Mouse (Mus musculus): ENCODE measurements around the gene Rdm1. TPM values are rescaled to one million over a fixed set of nuclear protein-coding genes. Genes with fewer than 3 reads are reported as not detected.
"Not testable (repeated sequence)": the region's sequence is repeated elsewhere in the genome, so short reads cannot be mapped to it uniquely, and the experiment has no call there.

Rdm1 gene
- total RNA-seq, 2 experiments from 2014 or later: 4.7 to 6.3 TPM

DNA sequence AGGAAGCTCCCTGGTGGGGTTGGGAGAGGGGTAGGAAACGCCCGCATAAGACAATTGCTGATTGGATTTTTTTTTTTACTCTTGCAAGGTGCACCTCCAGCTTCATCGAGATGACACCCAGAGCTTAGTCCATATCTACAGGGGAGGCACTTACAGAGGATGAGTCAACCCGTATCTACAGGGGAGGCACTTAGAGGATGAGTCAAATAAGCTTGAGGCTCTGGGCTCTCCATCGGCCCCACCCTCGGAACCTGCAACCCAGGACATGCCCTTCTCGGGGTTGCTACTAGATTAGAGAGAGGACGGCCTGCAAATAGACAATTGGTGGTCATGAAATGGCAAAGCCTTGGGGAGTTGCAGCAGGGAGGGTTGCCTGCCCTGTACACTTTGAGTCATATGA is 10.9 kb upstream of the Rdm1 start:
- no peak for DNase-seq (ENCODE audit: low spot score in 2 of 2)

DNA sequence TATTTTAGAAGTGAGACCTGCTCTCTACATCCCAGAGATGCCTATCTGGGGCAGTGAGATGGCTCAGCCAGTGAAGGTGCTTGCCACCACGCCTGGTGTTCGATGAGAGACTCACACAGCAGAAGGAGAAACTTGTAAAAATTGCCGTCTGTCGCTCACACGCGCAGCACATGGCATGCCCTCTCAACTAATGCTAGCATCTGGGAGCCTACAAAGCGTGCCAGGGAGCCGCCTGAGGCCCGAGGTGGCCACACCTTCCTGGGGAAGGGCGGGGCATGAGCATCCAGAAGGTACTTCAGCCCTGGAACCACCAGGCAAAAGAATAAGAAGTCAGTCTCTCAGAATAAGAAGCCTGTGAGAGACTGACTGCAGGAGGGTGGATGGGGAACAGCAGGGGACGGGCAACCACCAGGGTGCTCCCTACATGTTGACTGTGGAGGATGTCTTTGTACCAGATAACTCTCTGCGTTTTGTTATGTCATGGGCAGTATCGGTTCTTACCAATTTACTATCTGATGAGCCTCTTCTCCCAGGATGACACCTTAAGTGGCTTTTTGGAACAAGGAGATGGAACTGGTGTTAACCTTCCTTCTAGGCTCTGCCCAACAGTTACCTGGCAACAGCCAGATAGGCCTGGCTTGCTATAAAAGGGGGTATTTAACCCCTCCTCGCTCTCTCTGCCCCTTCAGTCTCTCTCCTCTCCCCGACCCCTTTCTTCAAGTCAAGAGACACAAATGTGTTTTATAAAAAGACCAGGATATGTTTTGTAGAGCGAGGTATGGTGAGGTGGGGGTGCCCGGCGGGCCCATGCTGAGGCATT is 9.8 kb upstream of the Rdm1 start:
- DNase-seq (ENCODE audit: low spot score in 2 of 2): peak; percentile 29 to 31

DNA sequence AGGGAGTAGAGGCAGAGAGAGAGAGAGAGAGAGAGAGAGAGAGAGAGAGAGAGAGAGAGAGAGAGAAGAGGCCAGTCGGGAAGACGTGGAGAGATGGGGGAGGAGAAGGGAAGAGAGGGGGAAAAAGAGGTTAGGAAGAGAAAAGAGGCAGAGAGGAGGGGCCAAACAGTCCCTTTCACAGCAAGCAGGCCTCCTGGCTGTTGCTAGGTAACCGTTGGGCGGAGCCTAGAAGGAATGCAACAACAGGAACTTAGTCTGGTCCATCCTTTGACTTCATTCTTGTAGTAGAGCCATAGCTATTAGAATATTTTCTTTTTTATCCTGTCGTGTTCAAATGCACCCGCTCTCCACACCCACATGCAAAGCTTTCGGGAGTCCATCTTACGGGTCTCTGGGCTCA is 9.1 kb upstream of the Rdm1 start:
- peak in 1 of 2 experiments; percentile 36 for DNase-seq (ENCODE audit: low spot score in 2 of 2)

- DNase-seq (ENCODE audit: low spot score in 2 of 2): no peak
These were observed 8.4 kb upstream of the Rdm1 start for GRCm38 (mm10) chr11:101618596-101618995.

DNA sequence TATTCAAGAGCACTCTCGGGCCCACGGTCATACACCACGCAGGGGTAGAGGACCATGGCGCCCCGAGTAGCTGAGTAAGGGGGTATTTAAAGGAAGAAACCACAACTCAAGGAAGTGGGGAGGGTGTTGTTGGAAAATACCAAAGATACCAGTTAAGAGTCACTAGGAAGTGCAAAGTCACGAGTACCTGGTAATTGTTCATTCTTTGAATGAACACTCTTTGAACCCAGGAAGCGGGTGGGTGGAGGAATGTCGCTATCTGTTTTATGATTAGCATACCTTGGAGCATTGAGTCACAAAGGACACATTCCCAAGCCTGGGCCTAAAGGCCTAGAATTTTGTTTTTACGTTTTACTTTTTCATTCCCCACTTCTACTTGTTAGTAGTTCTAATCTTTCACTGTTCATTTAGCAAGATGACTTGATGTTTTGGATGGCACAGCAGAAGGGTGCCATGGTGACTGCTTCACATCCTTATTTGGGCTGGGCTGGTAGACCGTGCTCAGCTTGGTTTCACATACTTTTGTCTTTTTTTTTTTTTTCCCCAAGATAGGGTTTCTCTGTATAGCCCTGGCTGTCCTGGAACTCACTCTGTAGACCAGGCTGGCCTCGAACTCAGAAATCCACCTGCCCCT is 6.9 kb upstream of the Rdm1 start:
- DNase-seq (ENCODE audit: low spot score in 2 of 2): not testable (repeated sequence)

DNA sequence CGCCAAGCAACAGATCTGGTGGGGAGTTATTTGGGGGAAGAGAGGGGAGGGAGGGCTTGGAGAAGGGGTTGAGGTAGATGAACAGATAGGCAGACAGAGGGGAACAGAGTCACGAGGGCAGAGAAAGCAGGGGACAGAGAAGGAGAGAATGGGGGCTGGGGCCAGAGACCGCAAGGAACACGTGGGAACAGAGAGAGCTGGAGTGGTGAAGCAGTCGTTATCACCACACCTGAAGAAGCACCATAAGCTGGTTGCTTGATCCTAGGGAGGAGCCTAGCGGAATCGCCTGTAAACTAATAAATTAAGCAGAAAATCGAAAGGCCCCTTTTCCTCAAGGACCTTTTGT is 373 bp upstream of the Rdm1 start:
- no peak for DNase-seq (ENCODE audit: low spot score in 2 of 2)

DNA sequence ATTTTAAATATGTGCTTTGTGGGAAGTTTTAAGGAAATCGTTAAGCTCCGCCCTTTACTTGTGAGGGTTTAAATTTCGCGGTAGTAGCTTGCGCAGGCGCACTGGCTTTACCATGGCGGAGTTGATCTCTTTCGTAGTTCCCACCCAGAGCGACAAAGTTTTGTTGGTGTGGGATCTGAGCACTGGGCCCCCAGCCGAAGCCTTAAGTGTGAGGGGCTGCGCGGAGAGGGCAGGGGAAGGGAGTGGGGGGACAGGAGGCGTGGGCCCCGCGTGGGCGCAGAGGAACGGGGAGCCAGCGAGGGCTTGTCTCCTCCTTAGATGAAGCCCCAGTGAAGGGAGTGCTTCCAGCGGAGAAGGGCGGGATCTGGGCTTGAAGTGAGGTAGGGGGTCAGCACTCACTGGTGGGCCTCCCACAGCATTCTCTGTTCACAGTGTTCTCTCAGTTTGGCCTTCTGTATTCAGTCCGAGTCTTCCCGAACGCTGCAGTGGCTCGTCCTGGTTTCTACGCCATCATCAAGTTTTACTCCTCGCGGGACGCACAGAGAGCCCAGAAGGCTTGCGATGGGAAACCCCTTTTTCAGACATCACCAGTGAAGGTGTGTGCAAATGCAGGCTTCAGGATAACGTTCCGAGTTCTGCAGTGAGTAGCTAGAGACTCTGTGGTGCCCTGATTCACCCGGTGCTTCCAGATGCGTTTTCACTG is 1.0 kb downstream of the Rdm1 start:
- peak; percentile 82 to 83 for DNase-seq (ENCODE audit: low spot score in 2 of 2)

DNA sequence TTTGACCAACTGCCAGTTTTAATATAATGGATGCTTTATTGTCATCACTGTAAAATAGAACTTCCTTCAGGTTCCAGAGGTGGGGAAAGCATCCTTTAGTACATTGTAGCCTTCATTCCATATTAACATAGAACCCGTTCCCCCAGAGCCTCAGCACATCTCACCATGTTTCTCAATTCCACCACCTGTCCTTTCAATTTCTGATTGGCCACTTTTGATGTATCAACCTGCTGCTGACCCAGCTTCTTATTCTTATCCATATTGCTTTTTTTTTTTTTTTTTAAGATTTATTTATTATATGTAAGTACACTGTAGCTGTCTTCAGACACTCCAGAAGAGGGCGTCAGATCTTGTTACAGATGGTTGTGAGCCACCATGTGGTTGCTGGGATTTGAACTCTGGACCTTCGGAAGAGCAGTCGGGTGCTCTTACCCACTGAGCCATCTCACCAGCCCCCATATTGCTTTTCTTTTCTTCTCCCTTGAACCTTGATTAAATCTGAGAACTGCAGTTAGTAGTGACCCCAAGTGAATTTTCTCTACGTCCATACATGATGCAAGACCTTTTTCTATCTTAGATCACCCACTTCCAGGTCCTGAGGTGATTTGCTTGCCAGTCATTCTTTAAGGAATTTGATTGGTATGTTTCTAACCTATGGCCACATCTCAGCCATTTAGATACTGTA is 1.9 kb downstream of the Rdm1 start:
- not testable (repeated sequence) for DNase-seq (ENCODE audit: low spot score in 2 of 2)

- no peak for DNase-seq (ENCODE audit: low spot score in 2 of 2)
These were observed 8.7 kb downstream of the Rdm1 start for GRCm38 (mm10) chr11:101635660-101636059.

- no peak for DNase-seq (ENCODE audit: low spot score in 2 of 2)
These were observed 12.8 kb downstream of the Rdm1 start for GRCm38 (mm10) chr11:101639761-101640160.

DNA sequence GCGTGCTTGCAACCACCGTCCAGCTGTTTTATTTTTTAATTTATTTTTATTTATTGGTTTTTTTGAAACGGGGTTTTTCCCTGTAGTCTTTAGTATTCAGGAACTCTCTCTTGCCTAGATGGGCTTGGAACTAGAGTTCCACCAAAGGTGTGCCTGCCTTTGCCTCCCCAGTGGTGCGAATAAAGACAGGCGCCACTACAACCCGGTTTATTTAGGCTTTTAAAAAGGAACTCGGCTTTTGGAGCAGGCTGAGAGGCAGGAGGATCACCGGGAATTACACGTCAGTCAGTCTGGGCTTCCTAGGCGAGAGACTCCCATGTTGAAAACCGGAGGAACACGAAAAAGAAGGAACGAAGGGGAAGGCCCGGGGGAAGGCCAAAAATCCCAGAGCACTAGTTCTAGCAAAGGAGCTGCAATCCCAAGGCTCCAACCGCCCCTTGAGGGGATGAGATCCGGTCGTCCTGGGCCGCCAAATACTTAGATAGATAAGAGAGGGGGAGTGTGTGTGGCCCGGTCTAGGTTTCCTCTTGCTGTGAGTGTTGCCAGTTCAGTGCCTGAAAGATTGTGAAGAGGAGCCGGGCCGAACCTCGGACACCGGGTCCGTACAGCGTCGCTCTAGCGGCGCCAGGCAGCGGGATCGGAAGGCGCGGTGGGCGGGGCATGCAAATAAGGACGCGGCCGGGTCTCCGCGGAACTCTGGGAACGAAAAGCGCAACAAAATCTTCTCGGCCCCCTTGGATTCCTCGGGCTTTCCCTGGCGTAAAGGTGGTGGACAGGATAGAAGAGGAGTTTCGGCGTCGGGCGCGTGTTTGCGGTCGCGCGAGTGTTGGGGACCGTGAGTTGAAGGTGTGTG is 14.1 kb downstream of the Rdm1 start:
- peak; percentile 77 to 80 for DNase-seq (ENCODE audit: low spot score in 2 of 2)

DNA sequence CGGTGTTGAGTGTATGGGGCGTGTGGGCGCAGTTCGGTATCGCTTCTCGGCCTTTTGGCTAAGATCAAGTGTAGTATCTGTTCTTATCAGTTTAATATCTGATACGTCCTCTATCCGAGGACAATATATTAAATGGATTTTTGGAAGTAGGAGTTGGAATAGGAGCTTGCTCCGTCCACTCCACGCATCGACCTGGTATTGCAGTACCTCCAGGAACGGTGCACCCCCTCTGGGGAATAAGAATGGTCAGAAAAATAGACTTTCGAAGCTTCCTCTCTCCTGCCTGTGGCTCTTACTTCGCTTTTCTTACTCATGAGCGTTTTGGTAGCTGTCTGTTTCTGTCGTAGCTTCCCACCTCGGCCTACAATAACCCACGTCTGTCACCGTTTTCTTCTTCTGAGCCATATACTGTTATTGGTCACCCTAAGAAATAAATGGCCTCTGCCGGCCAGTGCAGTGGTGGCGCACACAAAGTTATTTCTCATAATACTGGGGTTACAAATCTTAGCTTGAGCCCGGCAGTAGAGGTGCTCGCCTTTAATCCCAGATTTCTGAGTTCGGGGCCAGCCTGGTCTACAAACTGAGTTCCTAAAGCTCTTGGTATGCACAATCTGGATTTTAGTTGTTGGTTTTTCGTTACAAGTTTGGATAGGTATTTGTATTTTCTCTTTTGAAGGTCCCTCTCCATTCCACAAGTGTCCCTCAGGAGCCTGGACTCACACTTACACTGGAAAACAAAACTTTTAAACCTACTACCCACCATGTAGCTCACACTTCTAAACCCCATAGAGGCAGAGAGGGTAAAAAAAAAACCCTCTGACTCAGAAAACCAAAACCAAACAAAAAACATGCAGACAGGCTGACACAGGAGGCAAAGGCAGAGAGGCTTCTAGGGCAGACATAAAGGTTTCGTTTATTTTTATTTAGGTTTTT is 15.0 kb downstream of the Rdm1 start:
- DNase-seq (ENCODE audit: low spot score in 2 of 2): peak; percentile 39 to 50

- no peak for DNase-seq (ENCODE audit: low spot score in 2 of 2)
These were observed 15.9 kb downstream of the Rdm1 start for GRCm38 (mm10) chr11:101642931-101643330.

DNA sequence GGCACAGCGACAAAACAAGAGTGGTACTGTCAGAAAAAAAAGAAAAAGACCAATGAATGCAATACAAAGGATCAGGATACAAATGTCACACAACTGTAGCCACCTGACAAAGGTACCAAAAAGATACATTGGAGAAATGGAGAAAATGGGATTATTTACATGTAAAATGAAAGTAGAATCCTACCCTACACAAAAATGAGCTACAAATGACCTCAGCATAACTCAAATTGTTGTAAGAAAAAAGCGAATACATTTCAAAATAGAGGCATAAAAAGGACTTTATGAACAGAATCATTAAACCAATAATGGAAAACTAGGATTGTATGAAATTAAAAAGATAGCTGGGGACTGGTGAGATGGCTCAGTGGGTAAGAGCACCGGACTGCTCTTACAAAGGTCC is 17.6 kb downstream of the Rdm1 start:
- no peak for DNase-seq (ENCODE audit: low spot score in 2 of 2)

GRCm38 (mm10) chr11:101645043-101645410 is 18.0 kb downstream of the Rdm1 start:
- not testable (repeated sequence) for DNase-seq (ENCODE audit: low spot score in 2 of 2)

DNA sequence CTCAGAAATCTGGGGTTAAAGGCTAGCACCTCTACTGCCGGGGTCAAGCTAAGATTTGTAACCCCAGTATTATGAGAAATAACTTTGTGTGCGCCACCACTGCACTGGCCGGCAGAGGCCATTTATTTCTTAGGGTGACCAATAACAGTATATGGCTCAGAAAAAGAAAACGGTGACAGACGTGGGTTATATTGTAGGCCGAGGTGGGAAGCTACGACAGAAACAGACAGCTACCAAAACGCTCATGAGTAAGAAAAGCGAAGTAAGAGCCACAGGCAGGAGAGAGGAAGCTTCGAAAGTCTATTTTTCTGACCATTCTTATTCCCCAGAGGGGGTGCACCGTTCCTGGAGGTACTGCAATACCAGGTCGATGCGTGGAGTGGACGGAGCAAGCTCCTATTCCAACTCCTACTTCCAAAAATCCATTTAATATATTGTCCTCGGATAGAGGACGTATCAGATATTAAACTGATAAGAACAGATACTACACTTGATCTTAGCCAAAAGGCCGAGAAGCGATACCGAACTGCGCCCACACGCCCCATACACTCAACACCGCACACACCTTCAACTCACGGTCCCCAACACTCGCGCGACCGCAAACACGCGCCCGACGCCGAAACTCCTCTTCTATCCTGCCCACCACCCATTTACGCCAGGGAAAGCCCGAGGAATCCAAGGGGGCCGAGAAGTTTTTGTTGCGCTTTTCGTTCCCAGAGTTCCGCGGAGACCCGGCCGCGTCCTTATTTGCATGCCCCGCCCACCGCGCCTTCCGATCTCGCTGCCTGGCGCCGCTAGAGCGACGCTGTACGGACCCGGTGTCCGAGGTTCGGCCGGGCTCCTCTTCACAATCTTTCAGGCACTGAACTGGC is 18.7 kb downstream of the Rdm1 start:
- peak; percentile 55 to 70 for DNase-seq (ENCODE audit: low spot score in 2 of 2)

DNA sequence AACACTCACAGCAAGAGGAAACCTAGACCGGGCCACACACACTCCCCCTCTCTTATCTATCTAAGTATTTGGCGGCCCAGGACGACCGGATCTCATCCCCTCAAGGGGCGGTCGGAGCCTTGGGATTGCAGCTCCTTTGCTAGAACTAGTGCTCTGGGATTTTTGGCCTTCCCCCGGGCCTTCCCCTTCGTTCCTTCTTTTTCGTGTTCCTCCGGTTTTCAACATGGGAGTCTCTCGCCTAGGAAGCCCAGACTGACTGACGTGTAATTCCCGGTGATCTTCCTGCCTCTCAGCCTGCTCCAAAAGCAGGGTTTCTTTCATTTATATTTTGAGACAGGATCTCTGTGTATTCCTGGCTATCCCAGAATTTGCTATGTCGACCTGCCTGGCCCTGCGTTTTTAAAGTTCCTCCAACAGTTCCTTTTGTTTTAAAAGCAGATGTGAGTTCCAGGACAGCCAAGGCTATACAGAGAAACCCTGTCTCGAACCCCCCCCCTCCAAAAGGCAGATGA is 19.3 kb downstream of the Rdm1 start:
- peak in 1 of 2 experiments; percentile 66 for DNase-seq (ENCODE audit: low spot score in 2 of 2)

DNA sequence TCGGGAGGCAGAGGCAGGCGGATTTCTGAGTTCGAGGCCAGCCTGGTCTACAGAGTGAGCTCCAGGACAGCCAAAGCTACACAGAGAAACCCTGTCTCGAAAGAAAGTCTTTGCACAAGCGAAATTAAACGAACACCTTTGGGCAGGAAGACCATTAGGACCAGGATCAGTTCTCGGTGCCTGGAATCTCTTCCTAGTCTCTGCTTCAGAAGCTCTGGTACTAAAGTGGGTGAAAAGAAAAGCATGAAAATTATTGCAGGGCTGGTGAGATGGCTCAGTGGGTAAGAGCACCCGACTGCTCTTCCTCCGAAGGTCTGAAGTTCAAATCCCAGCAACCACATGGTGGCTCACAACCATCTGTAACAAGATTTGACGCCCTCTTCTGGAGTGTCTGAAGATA is 20.1 kb downstream of the Rdm1 start:
- DNase-seq (ENCODE audit: low spot score in 2 of 2): not testable (repeated sequence)

Measured in layer of hippocampus, postnatal 14 days (tissue).